Mouse (Mus musculus): ENCODE measurements at regions not wholly inside any gene's neighbourhood (a gene's known extent, or its start where the extent isn't known, plus 50 kb on each side); places are given as distances from the start of the nearest gene placed in this dataset.

DNA sequence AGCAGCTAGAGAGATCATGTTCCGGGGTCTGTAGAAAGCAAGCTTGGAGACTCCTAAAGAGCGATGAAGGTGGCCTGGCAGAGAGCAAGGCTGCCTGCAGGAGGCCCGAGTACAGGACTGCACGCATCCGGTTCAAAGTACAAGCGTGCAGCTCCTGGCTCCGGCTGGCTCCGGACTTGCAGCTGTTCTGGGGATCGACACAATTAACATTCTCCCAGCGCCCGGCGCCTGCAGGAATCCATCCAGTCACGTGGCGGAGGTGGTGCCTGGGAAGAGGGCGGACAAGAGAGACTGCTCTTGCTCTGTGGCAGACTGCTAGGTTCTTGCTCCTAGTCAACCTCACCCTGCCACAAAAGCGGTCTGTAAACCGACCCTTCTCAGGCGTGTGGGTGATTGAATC, 86.9 kb downstream of the Bdh1 start:
- DNase-seq (ENCODE audit: low read depth in 3 of 3, low spot score in 3 of 3) (peak in 2 of 3 experiments; percentile 23 to 25), ATAC-seq (ENCODE audit: insufficient read depth) (peak; percentile 36)
- Histone ChIP-seq H3K4me3 (ENCODE audit: insufficient read depth in 1 of 2, low read depth in 2 of 2, low read length in 2 of 2) (no peak overlapping the region), H3K27me3 (ENCODE audit: control insufficient read depth, insufficient read depth, low read length) (no peaks in the 10 kb centered on the region), H3K9ac (replicated peaks) (no peak overlapping the region), H3K4me2 (ENCODE audit: low read depth) (peak overlapping the region; percentile 44), H3K9me3 (ENCODE audit: control insufficient read depth, low read length) (no peaks in the 10 kb centered on the region), H3K36me3 (replicated peaks; ENCODE audit: control insufficient read depth, insufficient read depth, low read depth) (no peaks in the 10 kb centered on the region), H3K4me1 (replicated peaks; ENCODE audit: control insufficient read depth in 2 of 2, insufficient read depth in 2 of 2, low read length in 1 of 2) (peaks cover 11 to 31% of the 10 kb centered on the region in 2 experiments), H3K27ac (no peak overlapping the region)
- WGBS (ENCODE audit: insufficient replicate concordance), result 17% methylated on average over 18 of the region's 18 CpGs
- peak; percentile 34; the same call in 1 of the 2 replicates for TF ChIP-seq CTCF (IDR thresholded peaks at IDR 0.05; ENCODE audit: low read depth)
- TF ChIP-seq EP300 (IDR thresholded peaks at IDR 0.05; ENCODE audit: low read depth), result no peak

DNA sequence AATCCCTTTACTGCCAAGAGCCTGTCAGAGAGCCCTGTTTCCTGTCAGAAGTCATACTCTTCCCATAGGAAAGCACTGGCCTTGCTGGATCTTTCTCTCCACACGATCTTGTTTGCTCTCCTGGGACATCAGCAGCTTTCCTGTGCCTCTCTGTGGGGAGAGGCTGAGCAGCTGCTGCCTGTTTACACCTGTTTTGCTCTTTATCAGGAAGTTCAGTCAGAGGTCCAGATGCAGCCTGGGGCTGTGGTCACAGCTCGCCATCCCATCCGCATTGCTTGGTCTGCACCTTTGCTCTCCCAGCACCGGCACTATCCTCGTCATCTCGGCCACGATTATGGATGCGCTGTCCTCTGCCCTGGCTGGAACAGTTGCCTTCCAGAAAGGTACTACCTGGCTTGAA, 88.0 kb downstream of the Bdh1 start:
- no peak overlapping the region for H3K9ac ChIP-seq (replicated peaks)
- H3K27me3 ChIP-seq (ENCODE audit: control insufficient read depth, insufficient read depth, low read length), result no peaks in the 10 kb centered on the region
- H3K4me2 ChIP-seq (ENCODE audit: low read depth), result no peak overlapping the region
- TF ChIP-seq CTCF (IDR thresholded peaks at IDR 0.05; ENCODE audit: low read depth) (no peak), EP300 (IDR thresholded peaks at IDR 0.05; ENCODE audit: low read depth) (no peak)
- H3K4me3 ChIP-seq (ENCODE audit: insufficient read depth in 1 of 2, low read depth in 2 of 2, low read length in 2 of 2), result no peak overlapping the region
- H3K36me3 ChIP-seq (replicated peaks; ENCODE audit: control insufficient read depth, insufficient read depth, low read depth), result no peaks in the 10 kb centered on the region
- no peak overlapping the region for H3K27ac ChIP-seq
- DNase-seq (ENCODE audit: low read depth in 3 of 3, low spot score in 3 of 3) (no peak), ATAC-seq (ENCODE audit: insufficient read depth) (no peak)
- peaks cover 11 to 31% of the 10 kb centered on the region in 2 experiments for H3K4me1 ChIP-seq (replicated peaks; ENCODE audit: control insufficient read depth in 2 of 2, insufficient read depth in 2 of 2, low read length in 1 of 2)
- 62% methylated on average over 8 of the region's 8 CpGs for WGBS (ENCODE audit: insufficient replicate concordance)
- H3K9me3 ChIP-seq (ENCODE audit: control insufficient read depth, low read length), result no peaks in the 10 kb centered on the region

GRCm38 (mm10) chr16:31518816-31519215, 96.7 kb downstream of the Bdh1 start:
- WGBS (ENCODE audit: insufficient replicate concordance), result 81% methylated on average over 3 of the region's 3 CpGs
- Histone ChIP-seq H3K4me3 (ENCODE audit: insufficient read depth in 1 of 2, low read depth in 2 of 2, low read length in 2 of 2) (no peak overlapping the region), H3K27ac (no peak overlapping the region), H3K9ac (replicated peaks) (no peak overlapping the region), H3K36me3 (replicated peaks; ENCODE audit: control insufficient read depth, insufficient read depth, low read depth) (no peaks in the 10 kb centered on the region), H3K27me3 (ENCODE audit: control insufficient read depth, insufficient read depth, low read length) (no peaks in the 10 kb centered on the region), H3K4me2 (ENCODE audit: low read depth) (no peak overlapping the region), H3K4me1 (replicated peaks; ENCODE audit: control insufficient read depth in 2 of 2, insufficient read depth in 2 of 2, low read length in 1 of 2) (no peaks in the 10 kb centered on the region), H3K9me3 (ENCODE audit: control insufficient read depth, low read length) (no peaks in the 10 kb centered on the region)
- TF ChIP-seq EP300 (IDR thresholded peaks at IDR 0.05; ENCODE audit: low read depth) (no peak), CTCF (IDR thresholded peaks at IDR 0.05; ENCODE audit: low read depth) (peak; percentile 43; the same call in 1 of the 2 replicates)
- ATAC-seq (ENCODE audit: insufficient read depth), result no peak
- DNase-seq (ENCODE audit: low read depth in 3 of 3, low spot score in 3 of 3), result no peak

- no peak for TF ChIP-seq CTCF (IDR thresholded peaks at IDR 0.05; ENCODE audit: low read depth)
- TF ChIP-seq EP300 (IDR thresholded peaks at IDR 0.05; ENCODE audit: low read depth), result no peak
- Histone ChIP-seq H3K9ac (replicated peaks) (no peak overlapping the region), H3K36me3 (replicated peaks; ENCODE audit: control insufficient read depth, insufficient read depth, low read depth) (no peaks in the 10 kb centered on the region), H3K4me2 (ENCODE audit: low read depth) (no peak overlapping the region), H3K27ac (no peak overlapping the region), H3K9me3 (ENCODE audit: control insufficient read depth, low read length) (no peaks in the 10 kb centered on the region), H3K4me3 (ENCODE audit: insufficient read depth in 1 of 2, low read depth in 2 of 2, low read length in 2 of 2) (no peak overlapping the region), H3K4me1 (replicated peaks; ENCODE audit: control insufficient read depth in 2 of 2, insufficient read depth in 2 of 2, low read length in 1 of 2) (no peaks in the 10 kb centered on the region), H3K27me3 (ENCODE audit: control insufficient read depth, insufficient read depth, low read length) (no peaks in the 10 kb centered on the region)
- DNase-seq (ENCODE audit: low read depth in 3 of 3, low spot score in 3 of 3) (no peak), ATAC-seq (ENCODE audit: insufficient read depth) (no peak)
- WGBS (ENCODE audit: insufficient replicate concordance), result 65% methylated on average over 9 of the region's 9 CpGs
Observed at GRCm38 (mm10) chr16:31520081-31520480, 98.0 kb downstream of the Bdh1 start.

DNA sequence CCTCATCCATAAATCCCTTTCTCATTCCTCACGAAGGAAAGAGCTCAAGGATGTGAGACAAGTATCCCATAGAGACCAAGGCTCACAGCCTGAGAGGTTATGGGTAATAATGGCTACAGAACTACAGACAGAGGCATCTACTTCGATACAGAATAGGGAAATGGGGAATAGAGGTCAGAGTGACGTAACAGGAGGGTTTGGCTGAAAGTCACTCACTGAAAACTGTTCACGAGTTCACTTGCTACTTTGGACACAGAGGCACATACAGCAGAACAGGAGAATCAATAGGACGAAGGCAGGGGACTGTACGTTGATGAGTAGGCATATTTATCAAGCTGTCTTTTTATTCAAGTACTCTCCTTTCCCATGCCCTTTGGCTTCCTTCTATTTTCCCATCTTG, 99.7 kb downstream of the Bdh1 start:
- TF ChIP-seq EP300 (IDR thresholded peaks at IDR 0.05; ENCODE audit: low read depth), result no peak
- TF ChIP-seq CTCF (IDR thresholded peaks at IDR 0.05; ENCODE audit: low read depth), result no peak
- no peak overlapping the region for H3K27ac ChIP-seq
- WGBS (ENCODE audit: insufficient replicate concordance), result 48% methylated on average over 6 of the region's 6 CpGs
- H3K36me3 ChIP-seq (replicated peaks; ENCODE audit: control insufficient read depth, insufficient read depth, low read depth), result no peaks in the 10 kb centered on the region
- H3K27me3 ChIP-seq (ENCODE audit: control insufficient read depth, insufficient read depth, low read length), result no peaks in the 10 kb centered on the region
- H3K4me2 ChIP-seq (ENCODE audit: low read depth), result no peak overlapping the region
- H3K4me1 ChIP-seq (replicated peaks; ENCODE audit: control insufficient read depth in 2 of 2, insufficient read depth in 2 of 2, low read length in 1 of 2), result no peaks in the 10 kb centered on the region
- DNase-seq (ENCODE audit: low read depth in 3 of 3, low spot score in 3 of 3) (no peak), ATAC-seq (ENCODE audit: insufficient read depth) (no peak)
- no peak overlapping the region for H3K4me3 ChIP-seq (ENCODE audit: insufficient read depth in 1 of 2, low read depth in 2 of 2, low read length in 2 of 2)
- H3K9me3 ChIP-seq (ENCODE audit: control insufficient read depth, low read length), result no peaks in the 10 kb centered on the region
- H3K9ac ChIP-seq (replicated peaks), result no peak overlapping the region
